Mouse (Mus musculus) ES-E14 (cell line): ENCODE measurements at regions not wholly inside any gene's neighbourhood (a gene's known extent, or its start where the extent isn't known, plus 50 kb on each side); places are given as distances from the start of the nearest gene placed in this dataset.

Experiments used
- DNase-seq: peaks from one replicate; pipeline ENCODE4 v3.0.0-alpha.2; 2013; ENCODE audit warnings: low read depth, low spot score
- H3K27ac ChIP-seq: 2 replicates; pipeline ENCODE4 v1.5.1; 2012; ENCODE audit warnings: low read depth, mild to moderate bottlenecking, low read length, moderate library complexity, mixed read lengths; ENCODE audit not compliant: poor library complexity, insufficient read depth, severe bottlenecking
- H3K36me3 ChIP-seq: 2 replicates; pipeline ENCODE4 v1.6.1; 2012; ENCODE audit warnings: mild to moderate bottlenecking, low read length, moderate library complexity, mixed read lengths; ENCODE audit not compliant: control insufficient read depth, poor library complexity, insufficient read depth, severe bottlenecking
- H3K4me1 ChIP-seq, 2 experiments: fragments of 150-350 bp in 1 of 2; sonication (generic) in 1 of 2; 2 replicates each; pipeline ENCODE4 v1.6.1; 2012; ENCODE audit warnings: low read length in 2 of 2, mild to moderate bottlenecking in 1 of 2, mixed read lengths in 1 of 2; ENCODE audit not compliant: control insufficient read depth in 2 of 2, insufficient read depth in 2 of 2, poor library complexity in 1 of 2
- H3K4me3 ChIP-seq, 2 experiments: fragments of 150-350 bp in 1 of 2; sonication (generic) in 1 of 2; 2 replicates each; pipeline ENCODE4 v1.5.1; 2012; ENCODE audit warnings: low read length in 2 of 2, low read depth in 1 of 2, mild to moderate bottlenecking in 1 of 2, mixed read lengths in 1 of 2; ENCODE audit not compliant: insufficient read depth in 1 of 2, poor library complexity in 1 of 2, severe bottlenecking in 1 of 2
- H3K9ac ChIP-seq: 2 replicates; pipeline ENCODE4 v1.6.1; 2012; ENCODE audit warnings: low read depth, mild to moderate bottlenecking, low read length, mixed read lengths; ENCODE audit not compliant: poor library complexity, insufficient read depth, severe bottlenecking
- H3K9me3 ChIP-seq: fragments of 150-350 bp; sonication (generic); 2 replicates; pipeline ENCODE4 v1.6.1; 2012; ENCODE audit warnings: low read depth, mild to moderate bottlenecking, low read length; ENCODE audit not compliant: control insufficient read depth, insufficient read depth
- CHD2 ChIP-seq: IDR thresholded peaks from 2 replicates; pipeline ENCODE4 v1.6.1; 2014; ENCODE audit warnings: mild to moderate bottlenecking, low read depth, low read length, inconsistent platforms
- HCFC1 ChIP-seq: IDR thresholded peaks from 2 replicates; pipeline ENCODE4 v1.6.1; 2012; ENCODE audit warnings: low read length, inconsistent platforms, borderline replicate concordance; ENCODE audit not compliant: insufficient read depth
- MAFK ChIP-seq: IDR thresholded peaks from 2 replicates; pipeline ENCODE4 v1.6.1; 2014; ENCODE audit warnings: mild to moderate bottlenecking, low read depth, low read length, inconsistent platforms; ENCODE audit not compliant: insufficient read depth
- ZC3H11A ChIP-seq: IDR thresholded peaks from 2 replicates; pipeline ENCODE4 v1.6.1; 2012; ENCODE audit warnings: low read depth, mild to moderate bottlenecking, inconsistent platforms, low read length, borderline replicate concordance
- ZNF384 ChIP-seq: IDR thresholded peaks from 2 replicates; pipeline ENCODE4 v1.6.1; 2012; ENCODE audit warnings: low read depth, low read length, inconsistent platforms
- in situ Hi-C, 2 experiments: fragments of 600-800 bp; cut with MboI; formaldehyde crosslinking; loops; one replicate each; pipeline ENCODE4 v1.15.1; 2025; ENCODE audit warnings: low sequenced_read_pairs in 2 of 2, inconsistent platforms in 1 of 2; ENCODE audit not compliant: unreplicated experiment in 2 of 2

DNA sequence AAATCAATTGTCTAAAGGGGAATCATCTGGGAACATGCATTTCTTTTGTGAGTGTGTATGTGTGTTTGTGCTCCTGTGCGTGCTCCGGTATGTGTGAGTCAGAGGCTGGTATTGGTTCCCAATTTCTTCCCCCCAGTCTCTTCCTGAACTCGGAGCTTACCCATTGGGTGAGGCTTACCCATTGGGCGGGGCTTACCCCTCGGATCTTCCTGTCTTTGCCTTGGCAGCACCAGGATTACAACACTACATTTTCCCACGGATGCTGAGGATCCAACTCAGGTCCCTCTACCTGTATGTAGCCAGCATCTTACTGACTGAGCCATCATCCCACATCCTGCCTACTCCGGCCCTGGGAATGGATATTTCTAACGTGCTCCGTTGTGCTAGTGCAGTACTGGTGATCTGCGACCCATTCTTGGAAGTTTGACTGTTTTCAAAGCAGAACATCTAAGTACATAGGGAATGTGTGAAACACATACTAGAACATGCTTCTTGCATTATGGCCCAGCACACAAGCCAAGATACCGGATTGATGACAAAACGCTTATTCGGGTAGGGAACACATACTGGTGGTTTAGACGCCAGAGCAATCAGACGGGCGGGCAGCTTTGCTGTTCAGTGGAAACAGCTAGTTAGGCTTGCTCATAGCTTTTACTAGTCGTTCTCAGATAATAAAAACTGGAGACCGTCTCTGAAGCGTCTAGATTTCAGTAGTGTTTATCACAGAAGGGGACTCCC, 55.8 kb upstream of the Zfhx3 start:
- Histone ChIP-seq H3K9me3 (no peaks in the 10 kb centered on the region), H3K9ac (no peak overlapping the region; the same call in 1 of the 2 replicates), H3K4me1 (peaks cover 0 to 2% of the 10 kb centered on the region in 2 experiments; a peak in 1 of 4 replicates), H3K36me3 (no peaks in the 10 kb centered on the region), H3K27ac (no peak overlapping the region), H3K4me3 (peak overlapping the region in 1 of 2 experiments; percentile 60; a peak in 2 of 4 replicates)
- TF ChIP-seq CHD2: no peak
- TF ChIP-seq ZNF384: no peak
- no peak for TF ChIP-seq MAFK
- TF ChIP-seq ZC3H11A: no peak
- no peak for TF ChIP-seq HCFC1
- in situ Hi-C loops: no loop called here
- no peak for DNase-seq

DNA sequence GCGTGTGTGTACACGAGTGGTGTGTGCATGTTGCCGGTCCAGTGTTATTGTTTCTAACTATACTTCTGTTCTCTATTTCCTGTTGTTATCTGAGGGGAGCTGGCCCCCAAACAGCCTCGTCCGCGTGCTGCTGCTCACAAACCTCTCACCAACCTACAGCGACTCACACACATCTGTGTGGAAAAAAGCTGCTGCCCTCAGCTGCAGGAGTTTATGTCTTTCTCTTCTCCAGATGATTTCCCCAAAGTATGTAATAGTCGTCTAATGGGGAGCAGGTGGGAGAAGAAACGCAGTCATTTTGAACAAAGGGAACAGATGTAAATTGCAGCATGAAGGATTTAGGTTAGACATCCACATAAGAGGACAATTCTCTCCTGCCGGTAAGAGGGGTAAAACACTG, 55.1 kb upstream of the Zfhx3 start:
- no peak for DNase-seq
- in situ Hi-C loops: no loop called here
- TF ChIP-seq HCFC1 (no peak), CHD2 (no peak), ZNF384 (no peak), MAFK (no peak), ZC3H11A (no peak)
- Histone ChIP-seq H3K4me3 (no peak overlapping the region), H3K9ac (no peak overlapping the region), H3K36me3 (no peaks in the 10 kb centered on the region), H3K9me3 (no peaks in the 10 kb centered on the region), H3K4me1 (peaks cover 0 to 2% of the 10 kb centered on the region in 2 experiments; a peak in 1 of 4 replicates), H3K27ac (no peak overlapping the region)

DNA sequence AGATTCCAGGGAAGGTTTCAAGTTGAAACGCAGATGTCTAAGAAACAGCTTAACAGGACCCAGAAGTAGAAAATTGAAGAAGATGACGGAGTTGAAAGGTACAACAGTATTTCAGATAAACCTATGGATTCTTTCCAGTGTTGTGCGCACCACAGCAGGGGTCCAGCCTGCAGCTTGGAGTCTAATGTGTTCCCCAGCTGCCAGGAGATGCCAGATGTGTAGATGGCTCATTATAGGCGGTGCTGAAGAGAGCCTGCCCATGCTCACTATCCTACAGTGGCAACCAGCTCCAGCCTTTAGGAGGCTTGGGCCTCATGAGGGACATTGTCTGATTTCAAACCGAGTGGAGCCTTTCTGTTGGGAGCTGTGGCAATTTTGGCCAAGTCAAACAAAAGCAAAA, 51.5 kb upstream of the Zfhx3 start:
- no peak overlapping the region for H3K4me3 ChIP-seq
- in situ Hi-C loops: no loop called here
- no peaks in the 10 kb centered on the region for H3K36me3 ChIP-seq
- no peaks in the 10 kb centered on the region for H3K9me3 ChIP-seq
- H3K27ac ChIP-seq: no peak overlapping the region
- peaks cover 0 to 2% of the 10 kb centered on the region in 2 experiments; a peak in 1 of 4 replicates for H3K4me1 ChIP-seq
- no peak for DNase-seq
- no peak overlapping the region for H3K9ac ChIP-seq
- TF ChIP-seq ZNF384 (no peak), CHD2 (no peak), ZC3H11A (no peak), HCFC1 (no peak), MAFK (no peak)
